Mouse (Mus musculus) left cerebral cortex, postnatal 10 days (tissue): ENCODE data around the gene Rac1. TPM values are rescaled to one million over a fixed set of nuclear protein-coding genes. Genes with fewer than 3 reads are reported as not detected.
"Not testable (repeated sequence)": the region's sequence is repeated elsewhere in the genome, so short reads cannot be mapped to it uniquely, and the experiment has no call there.

Source experiments
- DNase-seq, 2 experiments: peaks; one replicate each; pipeline ENCODE4 v3.0.0; 2021 to 2022; ENCODE audit warnings: low spot score in 2 of 2, mixed read lengths in 1 of 2; ENCODE audit errors: extremely low spot score in 1 of 2
- intact Hi-C: fragments of 180-260 bp; cut with DNase I; formaldehyde crosslinking; loops from one replicate; pipeline ENCODE4 v1.15.1; 2025
- total RNA-seq, 2 experiments: library from RNA; stranded (reverse); gene quantifications; 2 replicates each; pipeline ENCODE4 v1.2.3; 2021

The Rac1 gene
- total RNA-seq: 100 to 1,000 TPM; 429 to 434 TPM

- peak; percentile 92 to 98 for DNase-seq
- intact Hi-C loops: no loop called here
Observed at GRCm38 (mm10) chr5:143527486-143528307, at the start of gene Rac1. TSS of gene Rac1 (minus strand) at chr5:143528036.

GRCm38 (mm10) chr5:143574261-143575178 is 46.7 kb upstream of the Rac1 start:
- DNase-seq: peak in 1 of 2 experiments; percentile 45
- intact Hi-C loops: no loop called here

DNA sequence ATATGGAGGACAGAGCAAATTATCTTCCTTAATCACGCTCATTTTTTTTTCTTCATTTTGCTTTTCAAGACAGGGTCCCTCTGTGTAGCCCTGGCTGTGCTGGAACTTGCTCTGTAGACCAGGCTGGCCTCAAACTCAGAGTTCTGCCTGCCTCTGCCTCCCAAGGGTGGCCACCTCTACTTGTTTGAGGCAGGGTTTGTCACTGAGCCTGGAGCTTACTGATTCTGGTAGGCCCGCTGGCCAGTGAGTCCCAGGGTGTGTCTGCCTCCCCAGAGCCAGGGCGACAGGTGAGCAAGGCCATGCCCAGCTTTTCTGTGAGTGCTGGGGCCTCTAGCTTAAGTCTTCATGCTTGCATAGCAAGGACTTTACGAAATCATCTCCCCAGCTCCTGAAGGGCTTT is 45.2 kb upstream of the Rac1 start:
- intact Hi-C loops: no loop called here
- no peak for DNase-seq

- peak in 1 of 2 experiments; percentile 55 for DNase-seq
- intact Hi-C loops: no loop called here
Observed at GRCm38 (mm10) chr5:143572195-143572594, 44.4 kb upstream of the Rac1 start.

- peak; percentile 77 to 83 for DNase-seq
- intact Hi-C loops: loop anchor here (2.0 kb wide), 1 partner anchor 143 kb away; no protein-coding TSS in a partner anchor
Observed at GRCm38 (mm10) chr5:143567860-143568259, 40.0 kb upstream of the Rac1 start.

DNA sequence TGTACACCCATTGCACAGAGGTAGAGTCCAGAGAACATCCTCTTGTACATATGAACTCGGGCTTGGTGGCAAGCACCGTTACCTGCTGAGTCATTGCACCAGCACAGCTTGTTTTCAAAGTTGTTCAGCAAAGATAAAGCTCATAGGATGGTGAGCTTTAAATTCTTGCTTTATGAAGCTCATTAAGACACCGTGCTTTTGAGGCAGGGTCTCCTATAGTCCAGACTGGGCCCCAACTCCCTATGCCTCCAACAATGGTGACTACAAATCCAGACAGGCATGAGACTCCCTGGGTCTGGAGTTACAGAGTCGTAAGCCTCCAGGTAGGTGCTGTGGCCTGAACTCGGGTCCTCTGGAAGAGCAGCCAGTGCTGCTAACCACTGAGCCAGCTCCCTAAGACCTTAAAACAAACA is 39.4 kb upstream of the Rac1 start:
- DNase-seq: no peak
- intact Hi-C loops: no loop called here

- DNase-seq, intact Hi-C loops: not testable (repeated sequence)
Observed at GRCm38 (mm10) chr5:143566804-143567203, 39.0 kb upstream of the Rac1 start.

DNA sequence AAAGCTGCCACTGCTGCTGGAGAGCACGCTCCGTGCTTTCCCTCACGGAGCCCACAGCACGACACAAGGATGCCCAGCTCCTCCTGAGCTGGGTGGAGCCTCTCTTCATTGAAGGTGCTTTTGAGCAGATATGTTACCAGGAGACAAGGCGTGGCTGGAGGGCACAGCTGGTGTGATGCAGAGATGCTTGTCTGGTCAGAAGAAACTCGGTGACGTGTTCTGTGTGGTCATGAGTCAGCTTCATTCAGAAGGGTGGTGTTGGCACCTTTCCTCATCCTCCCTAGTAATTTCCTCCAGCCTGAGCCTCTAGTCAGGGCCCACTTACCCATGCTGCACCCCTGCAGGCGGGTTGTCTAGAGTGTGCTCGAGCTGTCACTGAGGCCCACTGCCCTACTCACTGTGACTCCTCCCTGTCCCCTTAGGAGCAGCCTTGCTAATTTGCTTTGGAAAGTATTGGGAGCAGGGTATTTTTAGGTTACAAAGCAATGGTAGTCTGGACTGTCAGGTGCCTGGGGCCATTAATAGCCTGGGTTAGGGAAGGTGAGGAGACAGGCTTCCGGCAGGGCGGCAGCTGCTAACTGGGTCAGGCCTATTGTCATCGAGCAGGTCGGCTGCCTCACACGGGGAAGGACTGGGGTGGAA is 33.8 kb upstream of the Rac1 start:
- intact Hi-C loops: no loop called here
- DNase-seq: no peak

GRCm38 (mm10) chr5:143561009-143561408 is 33.2 kb upstream of the Rac1 start:
- no peak for DNase-seq
- intact Hi-C loops: no loop called here

GRCm38 (mm10) chr5:143558731-143559130 is 30.9 kb upstream of the Rac1 start:
- DNase-seq: no peak
- intact Hi-C loops: no loop called here

DNA sequence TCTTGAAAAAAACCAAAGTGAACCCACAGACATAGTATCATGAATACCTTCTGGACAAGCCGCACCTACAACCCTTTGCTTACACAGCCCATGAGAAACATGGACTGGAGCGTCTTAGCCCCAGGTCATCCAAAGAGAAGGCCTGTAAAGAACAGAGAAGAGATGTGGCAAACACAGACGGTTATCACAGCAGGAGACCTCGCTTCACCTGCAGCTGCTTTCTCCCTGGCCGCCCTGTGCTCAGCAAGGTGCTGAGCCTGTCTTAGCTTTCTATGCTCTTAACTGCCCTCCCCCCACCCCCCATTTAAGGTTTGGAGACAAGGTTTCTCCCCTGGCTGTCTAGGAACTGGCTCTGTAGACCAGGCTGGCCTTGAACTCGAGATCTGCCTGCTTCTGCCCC is 27.4 kb upstream of the Rac1 start:
- no peak for DNase-seq
- intact Hi-C loops: no loop called here

DNA sequence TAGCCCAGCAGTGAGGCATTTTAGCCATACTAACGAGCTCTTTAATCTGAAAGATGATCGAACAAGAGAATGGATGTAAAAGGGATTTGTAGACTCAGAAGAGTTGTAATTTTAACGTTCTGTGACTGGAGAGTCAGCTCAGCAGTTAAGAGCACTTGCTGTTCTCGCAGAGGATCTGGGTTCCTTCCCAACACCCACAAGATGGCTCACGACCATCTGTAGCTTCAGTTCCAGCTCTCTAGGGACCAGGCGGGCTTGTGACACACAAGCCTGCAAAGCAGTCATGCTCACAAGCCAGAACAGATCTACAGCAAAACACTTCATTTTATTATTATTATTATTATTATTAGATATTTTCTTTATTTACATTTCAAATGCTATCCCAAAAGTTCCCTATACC is 25.1 kb upstream of the Rac1 start:
- DNase-seq: peak in 1 of 2 experiments; percentile 40
- intact Hi-C loops: no loop called here

GRCm38 (mm10) chr5:143548922-143549321 is 21.1 kb upstream of the Rac1 start:
- intact Hi-C loops: loop anchor here (10.0 kb wide), 1 partner anchor 114 kb away; no protein-coding TSS in a partner anchor
- DNase-seq: peak in 1 of 2 experiments; percentile 41

GRCm38 (mm10) chr5:143548401-143548846 is 20.6 kb upstream of the Rac1 start:
- DNase-seq: peak; percentile 94 to 95
- intact Hi-C loops: loop anchor here (10.0 kb wide), 1 partner anchor 114 kb away; no protein-coding TSS in a partner anchor

GRCm38 (mm10) chr5:143547866-143548265 is 20.0 kb upstream of the Rac1 start:
- no peak for DNase-seq

GRCm38 (mm10) chr5:143547384-143547783 is 19.5 kb upstream of the Rac1 start:
- intact Hi-C loops: loop anchor here (10.0 kb wide), 1 partner anchor 113 kb away; no protein-coding TSS in a partner anchor
- DNase-seq: peak; percentile 41 to 74

More at GRCm38 (mm10) chr5:143547866-143548265, 20.0 kb upstream of the Rac1 start:
- intact Hi-C loops: loop anchor here (10.0 kb wide), 1 partner anchor 113 kb away; no protein-coding TSS in a partner anchor

DNA sequence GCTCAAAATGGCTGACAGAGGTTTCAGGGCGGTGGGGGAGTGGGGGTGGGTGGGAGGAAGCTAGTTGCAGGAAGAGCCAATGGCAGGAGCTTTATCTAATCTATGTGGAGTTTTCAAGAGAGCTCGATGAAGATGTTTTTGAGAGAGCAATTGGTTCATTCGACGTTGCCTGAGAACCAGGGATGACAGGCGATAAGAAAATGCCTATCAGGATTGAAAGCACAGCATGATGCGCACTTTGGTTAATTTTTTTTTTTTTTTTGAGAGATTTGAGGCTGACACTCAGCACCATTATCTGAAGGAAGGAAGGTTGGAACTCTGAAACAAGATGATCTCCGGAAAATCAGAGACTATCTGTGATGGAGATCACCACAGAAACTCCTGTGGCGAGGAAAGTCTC is 11.3 kb upstream of the Rac1 start:
- no peak for DNase-seq
- intact Hi-C loops: no loop called here

- no peak for DNase-seq
- intact Hi-C loops: no loop called here
Observed at GRCm38 (mm10) chr5:143537022-143537421, 9.2 kb upstream of the Rac1 start.

- intact Hi-C loops: no loop called here
- no peak for DNase-seq
Observed at GRCm38 (mm10) chr5:143534922-143535321, 7.1 kb upstream of the Rac1 start.
